24 mouse cellular contexts compared by ENCODE assay signal in the genomic region with DNA sequence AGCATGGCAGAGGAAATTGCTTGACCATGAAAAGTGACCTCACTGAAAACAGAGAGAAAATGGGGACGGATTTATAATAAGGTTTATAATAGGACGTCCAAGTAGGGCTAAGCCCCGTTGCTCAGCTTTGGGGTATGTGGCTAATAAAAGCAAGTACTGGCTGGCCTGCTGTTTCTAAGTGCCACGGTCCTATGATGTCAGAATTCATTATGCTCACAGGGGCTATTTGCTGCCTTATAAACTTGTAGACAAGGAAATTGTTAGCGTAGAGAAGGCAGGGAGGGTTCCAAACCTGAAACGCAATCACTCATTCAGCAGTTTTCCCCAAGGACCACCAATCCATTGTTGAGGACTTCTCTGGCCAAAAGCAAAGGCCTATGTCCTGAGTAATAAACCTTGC. TPM values are rescaled to one million over a fixed set of nuclear protein-coding genes. Genes with fewer than 3 reads are reported as not detected.
"Had no signal": no experiment of that assay in that cellular context is flagged by ENCODE, and none has a peak within 500 bp of the region (broad histone marks: within the 10 kb centered on the region; RNA-seq: fewer than 3 reads in every experiment).

No protein-coding gene starts in this region.

- H3K27ac ChIP-seq: midbrain, embryonic 10.5 days; midbrain, embryonic 12.5 days; neural tube, embryonic 13.5 days; neural tube, embryonic 15.5 days had no signal

- H3K4me1 ChIP-seq: midbrain, embryonic 10.5 days; midbrain, embryonic 12.5 days; neural tube, embryonic 13.5 days; neural tube, embryonic 15.5 days had no signal

- DNase-seq: lung, embryonic 14.5 days; lung, postnatal 10 days; lung, postnatal 4 days; midbrain, embryonic 14.5 days; retina, postnatal 1 day; right cerebral cortex, adult 18-20 months; right cerebral cortex, postnatal 25 days; right cerebral cortex, postnatal 4 days; spleen, adult 18-20 months; thymus, adult 18-20 months; thymus, postnatal 14 days; thymus, postnatal 36 days had no signal

- H3K9ac ChIP-seq: lung, embryonic 14.5 days; midbrain, embryonic 12.5 days; neural tube, embryonic 13.5 days; neural tube, embryonic 15.5 days had no signal

- H3K4me2 ChIP-seq: lung, embryonic 14.5 days; midbrain, embryonic 12.5 days; neural tube, embryonic 13.5 days; neural tube, embryonic 15.5 days had no signal

- H3K9me3 ChIP-seq: midbrain, embryonic 10.5 days; midbrain, embryonic 12.5 days; neural tube, embryonic 13.5 days; neural tube, embryonic 15.5 days had no signal

- H3K4me3 ChIP-seq: midbrain, embryonic 10.5 days; midbrain, embryonic 12.5 days; myocyte; neural tube, embryonic 13.5 days; neural tube, embryonic 15.5 days had no signal

- H3K27me3 ChIP-seq: midbrain, embryonic 12.5 days; neural tube, embryonic 15.5 days had no signal

- H3K36me3 ChIP-seq: midbrain, embryonic 10.5 days; midbrain, embryonic 12.5 days; neural tube, embryonic 13.5 days; neural tube, embryonic 15.5 days had no signal

- ATAC-seq: midbrain, embryonic 16.5 days had no signal

RNA-seq across cellular contexts. Expression of a gene that starts 21.7 kb away (rescaled TPM):
- total RNA-seq: megakaryocyte-erythroid progenitor cell, adult 5-6 weeks had no signal
- polyA plus RNA-seq: thymus, postnatal 0 days had no signal

RNA-seq across cellular contexts. Expression of a gene that starts 44.8 kb away (rescaled TPM):
- total RNA-seq: megakaryocyte-erythroid progenitor cell, adult 5-6 weeks had no signal
- polyA plus RNA-seq: lung, embryonic 14.5 days; lung, embryonic 16.5 days; midbrain, embryonic 10.5 days; midbrain, embryonic 12.5 days; midbrain, embryonic 14.5 days; midbrain, embryonic 16.5 days; myocyte; neural tube, embryonic 11.5 days; neural tube, embryonic 13.5 days; neural tube, embryonic 15.5 days; stomach, embryonic 14.5 days; stomach, embryonic 16.5 days; thymus, postnatal 0 days had no signal

RNA-seq across cellular contexts. Expression of a gene that starts 48.0 kb away (rescaled TPM):
- total RNA-seq: megakaryocyte-erythroid progenitor cell, adult 5-6 weeks had no signal
